Mouse (Mus musculus): ENCODE measurements around the gene Ubc. TPM values are rescaled to one million over a fixed set of nuclear protein-coding genes. Genes with fewer than 3 reads are reported as not detected.
"Not testable (repeated sequence)": the region's sequence is repeated elsewhere in the genome, so short reads cannot be mapped to it uniquely, and the experiment has no call there.

Gene Ubc
- total and polyA plus RNA-seq, 2 experiments from 2014 or later, result 912 to 1,225 TPM

GRCm38 (mm10) chr5:125419124-125419523 lies 29.1 kb upstream of the Ubc start:
- Histone ChIP-seq H3K27me3 (ENCODE audit: insufficient read depth, low read length) (no peaks in the 10 kb centered on the region), H3K27ac (ENCODE audit: low read depth, low read length) (no peak overlapping the region), H3K9ac (no peak overlapping the region), H3K4me3 (ENCODE audit: low read depth, low read length) (no peak overlapping the region), H3K4me2 (ENCODE audit: low read depth) (no peak overlapping the region), H3K36me3 (ENCODE audit: insufficient read depth) (peaks cover 98% of the 10 kb centered on the region), H3K9me3 (ENCODE audit: low read length) (no peaks in the 10 kb centered on the region), H3K4me1 (ENCODE audit: insufficient read depth) (no peaks in the 10 kb centered on the region)
- WGBS, result 78% methylated on average over 11 of the region's 11 CpGs
- TF ChIP-seq CTCF (IDR thresholded peaks at IDR 0.05; ENCODE audit: low read depth), result no peak
- no peak for DNase-seq
- no peak for ATAC-seq

GRCm38 (mm10) chr5:125418636-125419035 lies 28.6 kb upstream of the Ubc start:
- H3K9me3 ChIP-seq (ENCODE audit: low read length), result no peaks in the 10 kb centered on the region
- no peak overlapping the region for H3K4me2 ChIP-seq (ENCODE audit: low read depth)
- TF ChIP-seq CTCF (IDR thresholded peaks at IDR 0.05; ENCODE audit: low read depth), result no peak
- no peak overlapping the region for H3K27ac ChIP-seq (ENCODE audit: low read depth, low read length)
- H3K4me3 ChIP-seq (ENCODE audit: low read depth, low read length), result no peak overlapping the region
- H3K36me3 ChIP-seq (ENCODE audit: insufficient read depth), result peaks cover 97% of the 10 kb centered on the region
- ATAC-seq, result no peak
- DNase-seq, result no peak
- H3K9ac ChIP-seq, result no peak overlapping the region
- WGBS, result 83% methylated on average over 12 of the region's 12 CpGs
- H3K4me1 ChIP-seq (ENCODE audit: insufficient read depth), result no peaks in the 10 kb centered on the region
- no peaks in the 10 kb centered on the region for H3K27me3 ChIP-seq (ENCODE audit: insufficient read depth, low read length)

- Histone ChIP-seq H3K27me3 (ENCODE audit: insufficient read depth, low read length) (no peaks in the 10 kb centered on the region), H3K4me1 (ENCODE audit: insufficient read depth) (no peaks in the 10 kb centered on the region), H3K4me2 (ENCODE audit: low read depth) (no peak overlapping the region), H3K27ac (ENCODE audit: low read depth, low read length) (no peak overlapping the region), H3K9me3 (ENCODE audit: low read length) (no peaks in the 10 kb centered on the region), H3K4me3 (ENCODE audit: low read depth, low read length) (no peak overlapping the region), H3K36me3 (ENCODE audit: insufficient read depth) (peaks cover 80% of the 10 kb centered on the region), H3K9ac (no peak overlapping the region)
- DNase-seq (no peak), ATAC-seq (no peak)
- WGBS, result 96% methylated on average over 8 of the region's 8 CpGs
- TF ChIP-seq CTCF (IDR thresholded peaks at IDR 0.05; ENCODE audit: low read depth), result no peak
These were observed 26.2 kb upstream of the Ubc start for GRCm38 (mm10) chr5:125416183-125416582.

- Histone ChIP-seq H3K27ac (ENCODE audit: low read depth, low read length) (no peak overlapping the region), H3K9ac (no peak overlapping the region), H3K4me1 (ENCODE audit: insufficient read depth) (no peaks in the 10 kb centered on the region), H3K9me3 (ENCODE audit: low read length) (no peaks in the 10 kb centered on the region), H3K36me3 (ENCODE audit: insufficient read depth) (peaks cover 57% of the 10 kb centered on the region), H3K27me3 (ENCODE audit: insufficient read depth, low read length) (no peaks in the 10 kb centered on the region), H3K4me2 (ENCODE audit: low read depth) (no peak overlapping the region), H3K4me3 (ENCODE audit: low read depth, low read length) (no peak overlapping the region)
- 41% methylated on average over 4 of the region's 4 CpGs for WGBS
- ATAC-seq (no peak), DNase-seq (peak; percentile 27)
- no peak for TF ChIP-seq CTCF (IDR thresholded peaks at IDR 0.05; ENCODE audit: low read depth)
These were observed 23.8 kb upstream of the Ubc start for GRCm38 (mm10) chr5:125413763-125414162.

GRCm38 (mm10) chr5:125412536-125412935 lies 22.5 kb upstream of the Ubc start:
- not testable (repeated sequence) for ATAC-seq; H3K4me3 ChIP-seq (ENCODE audit: low read depth, low read length); H3K27me3 ChIP-seq (ENCODE audit: insufficient read depth, low read length); H3K4me2 ChIP-seq (ENCODE audit: low read depth); H3K27ac ChIP-seq (ENCODE audit: low read depth, low read length); H3K9ac ChIP-seq; H3K4me1 ChIP-seq (ENCODE audit: insufficient read depth); H3K9me3 ChIP-seq (ENCODE audit: low read length); DNase-seq
- WGBS, result 89% methylated on average over 8 of the region's 8 CpGs
- peaks cover 45% of the 10 kb centered on the region for H3K36me3 ChIP-seq (ENCODE audit: insufficient read depth)

GRCm38 (mm10) chr5:125411972-125412530 lies 22.0 kb upstream of the Ubc start:
- peak; percentile 73 for DNase-seq
- H3K4me1 ChIP-seq (ENCODE audit: insufficient read depth), result peaks cover 3% of the 10 kb centered on the region; the same call in 1 of the 2 replicates
- H3K27me3 ChIP-seq (ENCODE audit: insufficient read depth, low read length), result no peaks in the 10 kb centered on the region
- ATAC-seq, result no peak
- no peak overlapping the region for H3K4me2 ChIP-seq (ENCODE audit: low read depth)
- TF ChIP-seq CTCF (IDR thresholded peaks at IDR 0.05; ENCODE audit: low read depth), result peak; percentile 76
- no peak overlapping the region for H3K27ac ChIP-seq (ENCODE audit: low read depth, low read length)
- no peak overlapping the region for H3K9ac ChIP-seq
- H3K36me3 ChIP-seq (ENCODE audit: insufficient read depth), result peaks cover 40% of the 10 kb centered on the region
- no peak overlapping the region for H3K4me3 ChIP-seq (ENCODE audit: low read depth, low read length)
- H3K9me3 ChIP-seq (ENCODE audit: low read length), result no peaks in the 10 kb centered on the region
- WGBS, result 59% methylated on average over 5 of the region's 5 CpGs

- no peak for TF ChIP-seq CTCF (IDR thresholded peaks at IDR 0.05; ENCODE audit: low read depth)
- ATAC-seq (no peak; the same call in 1 of the 2 replicates), DNase-seq (peak; percentile 80)
- peaks cover 10% of the 10 kb centered on the region; the same call in 1 of the 2 replicates for H3K4me1 ChIP-seq (ENCODE audit: insufficient read depth)
- H3K27ac ChIP-seq (ENCODE audit: low read depth, low read length), result 0 out of 2 replicates have a peak overlapping the region, but pooled peaks have one; percentile 29
- H3K4me2 ChIP-seq (ENCODE audit: low read depth), result peak overlapping the region; percentile 35
- H3K27me3 ChIP-seq (ENCODE audit: insufficient read depth, low read length), result no peaks in the 10 kb centered on the region
- H3K4me3 ChIP-seq (ENCODE audit: low read depth, low read length), result peak overlapping the region; percentile 29
- H3K36me3 ChIP-seq (ENCODE audit: insufficient read depth), result peaks cover 15% of the 10 kb centered on the region
- WGBS, result 11% methylated on average over 20 of the region's 20 CpGs
- H3K9ac ChIP-seq, result no peak overlapping the region
- H3K9me3 ChIP-seq (ENCODE audit: low read length), result no peaks in the 10 kb centered on the region
These were observed 19.5 kb upstream of the Ubc start for GRCm38 (mm10) chr5:125409348-125410090.

All from forebrain, postnatal 0 days (tissue).